Mouse (Mus musculus) embryonic fibroblast, embryonic 13.5 days (primary cell): ENCODE data around the gene Sept5.

Experiments used
- CTCF ChIP-seq: IDR thresholded peaks from 2 replicates; pipeline ENCODE4 v1.5.1; 2011; ENCODE audit warnings: mild to moderate bottlenecking, control low read depth, low read length, moderate library complexity, borderline replicate concordance; ENCODE audit not compliant: insufficient read depth
- POLR2A ChIP-seq: IDR thresholded peaks from 2 replicates; pipeline ENCODE4 v1.6.1; 2011; ENCODE audit warnings: low read depth, mild to moderate bottlenecking, control low read depth, low read length, moderate library complexity

- TF ChIP-seq CTCF (no peak), POLR2A (no peak)
Observed at GRCm38 (mm10) chr16:18587847-18588737, 41.7 kb downstream of the Sept5 start.
